ENCODE assay signal across 12 mouse cellular contexts in the genomic region with DNA sequence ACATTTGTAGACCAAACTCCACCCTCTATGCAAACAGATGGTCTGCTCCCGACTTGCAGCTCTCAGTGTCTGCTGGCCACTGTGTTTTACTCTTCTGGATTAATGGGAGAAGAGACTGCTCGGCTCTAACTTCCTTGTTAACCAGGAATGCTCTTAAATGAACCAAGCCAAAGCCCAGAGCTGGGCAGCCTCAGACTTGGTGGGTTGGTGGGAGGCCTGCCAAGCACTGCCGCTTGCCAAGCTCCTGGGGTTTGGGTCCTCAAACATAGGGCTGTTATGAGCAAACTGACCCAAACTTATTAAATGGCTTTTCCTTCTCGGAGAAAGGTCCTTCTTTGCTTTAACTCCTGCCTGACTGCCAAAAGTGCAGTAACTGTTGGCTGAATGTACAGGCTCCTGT.
DNase-seq lines count a peak whose midpoint lies in the region; ATAC-seq and TF ChIP-seq lines count a peak whose summit lies in the region.
"Had no signal": no experiment of that assay in that cellular context is flagged by ENCODE, and none has a peak within 500 bp of the region (broad histone marks: within the 10 kb centered on the region; RNA-seq: fewer than 3 reads in every experiment).

No protein-coding gene starts in this region.

- peak overlapping the region; percentile 36; the same call in 1 of the 2 replicates for H3K27ac ChIP-seq in intestine, embryonic 14.5 days (ENCODE audit: low read depth)
- no peak overlapping the region for H3K27ac ChIP-seq in intestine, postnatal 0 days (ENCODE audit: low read depth, low read length)
- H3K27ac ChIP-seq in layer of hippocampus, adult 2 months: no peak overlapping the region
- H3K27ac ChIP-seq: hindbrain, embryonic 15.5 days had no signal

- no peak for DNase-seq in intestine, embryonic 14.5 days (ENCODE audit: low spot score)
- peak; percentile 6 for DNase-seq in urinary bladder, postnatal 14 days (ENCODE audit: low spot score)
- no peak for DNase-seq in urinary bladder, postnatal 10 days (ENCODE audit: low spot score)
- peak; percentile 8 to 31 for DNase-seq in layer of hippocampus, adult 2 months (ENCODE audit: low spot score in 2 of 2)
- DNase-seq in spleen, postnatal 4 days (ENCODE audit: low spot score in 2 of 2): no peak
- no peak for DNase-seq in heart, adult 8-10 months (ENCODE audit: low spot score)
- DNase-seq: gastrocnemius, postnatal 25 days; liver; thymus, postnatal 14 days had no signal

- H3K9ac ChIP-seq in intestine, embryonic 14.5 days (ENCODE audit: low read length): no peak overlapping the region
- no peak overlapping the region for H3K9ac ChIP-seq in intestine, postnatal 0 days (ENCODE audit: low read depth, low read length)
- H3K9ac ChIP-seq: hindbrain, embryonic 15.5 days had no signal

- TF ChIP-seq CTCF in intestine, postnatal 0 days (IDR thresholded peaks at IDR 0.05; ENCODE audit: low read depth): no peak
- TF ChIP-seq CTCF in layer of hippocampus, adult 2 months (conservative IDR thresholded peaks at IDR 0.05): no peak

- 15% methylated on average over 4 of the region's 4 CpGs for WGBS in intestine, embryonic 14.5 days
- 21% methylated on average over 4 of the region's 4 CpGs for WGBS in intestine, postnatal 0 days

- no peaks in the 10 kb centered on the region for H3K27me3 ChIP-seq in intestine, embryonic 14.5 days (replicated peaks; ENCODE audit: control insufficient read depth, insufficient read depth, low read length)
- no peaks in the 10 kb centered on the region for H3K27me3 ChIP-seq in intestine, postnatal 0 days (replicated peaks; ENCODE audit: control insufficient read depth, insufficient read depth, low read length)
- H3K27me3 ChIP-seq: hindbrain, embryonic 15.5 days had no signal

- peaks cover 21% of the 10 kb centered on the region for H3K4me1 ChIP-seq in intestine, embryonic 14.5 days (replicated peaks; ENCODE audit: control insufficient read depth, insufficient read depth, low read length)
- H3K4me1 ChIP-seq in intestine, postnatal 0 days (replicated peaks; ENCODE audit: control insufficient read depth, insufficient read depth, low read length): no peaks in the 10 kb centered on the region

- H3K4me3 ChIP-seq in intestine, embryonic 14.5 days (ENCODE audit: low read depth, low read length): no peak overlapping the region
- no peak overlapping the region for H3K4me3 ChIP-seq in intestine, postnatal 0 days (ENCODE audit: low read depth, low read length)
- H3K4me3 ChIP-seq in layer of hippocampus, adult 2 months: no peak overlapping the region
- H3K4me3 ChIP-seq: hindbrain, embryonic 15.5 days had no signal

- no peak overlapping the region for H3K4me2 ChIP-seq in intestine, embryonic 14.5 days (ENCODE audit: low read length)
- H3K4me2 ChIP-seq in intestine, postnatal 0 days (replicated peaks; ENCODE audit: low read depth): no peak overlapping the region
- H3K4me2 ChIP-seq: hindbrain, embryonic 15.5 days; midbrain, embryonic 11.5 days had no signal

- ATAC-seq in intestine, embryonic 14.5 days (replicated peaks; ENCODE audit: low FRiP score, low TSS enrichment, low read depth): 0 out of 2 replicates have a peak, but pooled peaks have one; percentile 12
- no peak for ATAC-seq in intestine, postnatal 0 days

- H3K36me3 ChIP-seq in intestine, embryonic 14.5 days (ENCODE audit: control insufficient read depth, insufficient read depth, low read length): no peaks in the 10 kb centered on the region
- no peaks in the 10 kb centered on the region for H3K36me3 ChIP-seq in intestine, postnatal 0 days (ENCODE audit: control insufficient read depth, insufficient read depth)
- H3K36me3 ChIP-seq: hindbrain, embryonic 15.5 days had no signal

- peaks cover 3% of the 10 kb centered on the region for H3K9me3 ChIP-seq in intestine, embryonic 14.5 days (ENCODE audit: control insufficient read depth, low read length)
- 0 out of 2 replicates have a peak, but pooled peaks cover 3% of the 10 kb centered on the region for H3K9me3 ChIP-seq in intestine, postnatal 0 days (ENCODE audit: control insufficient read depth)
- H3K9me3 ChIP-seq: hindbrain, embryonic 15.5 days had no signal

Comparison
In these comparisons a context has a peak if more than half of its experiments do, and no peak if none do; other contexts are left out.
1. DNase-seq: peak in urinary bladder, postnatal 14 days (single experiment) and layer of hippocampus, adult 2 months (2 of 2); none in intestine, embryonic 14.5 days (single experiment), urinary bladder, postnatal 10 days (single experiment), spleen, postnatal 4 days (0 of 2) and heart, adult 8-10 months (single experiment).